Mouse (Mus musculus) kidney, adult 2 months (tissue): ENCODE data around the gene Gm20662.

Source experiments
- CTCF ChIP-seq: fragments of 200-500 bp; conservative IDR thresholded peaks from 2 replicates; pipeline ENCODE4 v1.5.1; 2011; ENCODE audit warnings: low read depth, mild to moderate bottlenecking, control low read depth, low read length, moderate library complexity, mixed read lengths; ENCODE audit not compliant: insufficient read depth, insufficient read length
- POLR2A ChIP-seq: fragments of 200-500 bp; IDR thresholded peaks from one replicate; pipeline ENCODE4 v1.6.1; 2011; ENCODE audit warnings: low read depth, low read length, control low read depth

DNA sequence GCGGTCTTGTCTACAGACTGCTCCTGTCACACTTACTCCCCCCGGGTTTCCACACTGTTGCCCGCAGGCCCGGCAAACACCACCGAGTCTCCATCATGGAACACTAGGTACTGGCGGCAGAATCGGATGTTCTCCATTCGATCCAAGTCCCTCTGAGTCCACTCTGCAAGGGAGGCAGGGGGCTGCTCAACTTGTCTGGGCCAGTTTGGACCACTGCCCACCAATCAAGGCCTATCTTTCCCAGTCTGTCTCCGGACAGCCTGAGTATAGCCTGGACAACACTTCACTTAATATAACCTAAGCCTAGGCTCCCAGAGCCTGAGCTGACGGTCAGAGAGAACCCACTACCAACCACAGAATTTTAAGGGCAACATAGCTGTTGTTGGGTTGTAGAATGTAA, 97.4 kb downstream of the Gm20662 start:
- TF ChIP-seq POLR2A (no peak), CTCF (no peak)
